Mouse (Mus musculus) stomach, embryonic 14.5 days (tissue): ENCODE results near the gene Sema3b. TPM values are rescaled to one million over a fixed set of nuclear protein-coding genes. Genes with fewer than 3 reads are reported as not detected.

Experiments
- ATAC-seq: fragments of 200-750 bp; cut with Nextera tagmentation; 2 replicates; pipeline ENCODE4 v1.8.0; 2017; ENCODE audit warnings: low read depth, moderate TSS enrichment; ENCODE audit not compliant: insufficient number of reproducible peaks, insufficient read depth, low FRiP score
- H3K27ac ChIP-seq: fragments of 300-500 bp; sonication (generic); 2 replicates; pipeline ENCODE4 v1.5.1; 2014; ENCODE audit warnings: mild to moderate bottlenecking, low read length, moderate library complexity, mixed read lengths
- H3K27me3 ChIP-seq: fragments of 300-500 bp; sonication (generic); 2 replicates; pipeline ENCODE4 v1.6.1; 2014; ENCODE audit warnings: low read length, control low read depth, mixed read lengths; ENCODE audit not compliant: control insufficient read depth, insufficient read depth
- H3K36me3 ChIP-seq: fragments of 300-500 bp; sonication (generic); 2 replicates; pipeline ENCODE4 v1.6.1; 2014; ENCODE audit warnings: mild to moderate bottlenecking, control low read depth, low read length, moderate library complexity, mixed read lengths; ENCODE audit not compliant: control insufficient read depth, insufficient read depth
- H3K4me1 ChIP-seq: fragments of 300-500 bp; sonication (generic); 2 replicates; pipeline ENCODE4 v1.6.1; 2014; ENCODE audit warnings: low read length, control low read depth, mixed read lengths; ENCODE audit not compliant: control insufficient read depth, insufficient read depth
- H3K4me2 ChIP-seq: fragments of 300-500 bp; sonication (generic); replicated peaks from 2 replicates; pipeline ENCODE4 v1.6.1; 2014; ENCODE audit warnings: low read depth, low read length, control low read depth
- H3K4me3 ChIP-seq: fragments of 300-500 bp; sonication (generic); 2 replicates; pipeline ENCODE4 v1.5.1; 2014; ENCODE audit warnings: low read depth, low read length, control low read depth
- H3K9ac ChIP-seq: fragments of 300-500 bp; sonication (generic); replicated peaks from 2 replicates; pipeline ENCODE4 v1.6.1; 2014; ENCODE audit warnings: low read depth, mild to moderate bottlenecking, control low read depth, low read length, moderate library complexity, mixed read lengths
- H3K9me3 ChIP-seq: fragments of 300-500 bp; sonication (generic); 2 replicates; pipeline ENCODE4 v1.6.1; 2016; ENCODE audit warnings: low read depth, low read length, control low read depth; ENCODE audit not compliant: control insufficient read depth
- WGBS: fragments of 180-500 bp; shearing (Covaris S2); extraction: QIAGEN DNeasy Blood & Tissue Kit; methylation state at CpG from one replicate; pipeline ENCODE4 v1.1.7; 2014; 5-methylcytosine and 5-hydroxymethylcytosine counted together
- polyA plus RNA-seq: library from polyadenylated mRNA; unstranded; fragments of >200 nt; fragmentation: Nextera tagmentation; extraction: Ambion mirVana; gene quantifications from 2 replicates; pipeline ENCODE4 v1.2.1, GENCODE M21; 2014

Sema3b gene
- polyA plus RNA-seq, 1 experiment from 2014 or later: 6.1 TPM

GRCm38 (mm10) chr9:107556346-107556745, 52.7 kb downstream of the Sema3b start:
- Histone ChIP-seq H3K4me2 (peak overlapping the region; percentile 95), H3K27ac (0 out of 2 replicates have a peak overlapping the region, but pooled peaks have one; percentile 15), H3K9ac (no peak overlapping the region), H3K36me3 (peaks cover 44% of the 10 kb centered on the region), H3K4me1 (peaks cover 37% of the 10 kb centered on the region), H3K9me3 (no peaks in the 10 kb centered on the region), H3K4me3 (peak overlapping the region; percentile 74; the same call in 1 of the 2 replicates), H3K27me3 (no peaks in the 10 kb centered on the region)
- no peak for ATAC-seq
- 70% methylated on average over 3 of the region's 3 CpGs for WGBS

DNA sequence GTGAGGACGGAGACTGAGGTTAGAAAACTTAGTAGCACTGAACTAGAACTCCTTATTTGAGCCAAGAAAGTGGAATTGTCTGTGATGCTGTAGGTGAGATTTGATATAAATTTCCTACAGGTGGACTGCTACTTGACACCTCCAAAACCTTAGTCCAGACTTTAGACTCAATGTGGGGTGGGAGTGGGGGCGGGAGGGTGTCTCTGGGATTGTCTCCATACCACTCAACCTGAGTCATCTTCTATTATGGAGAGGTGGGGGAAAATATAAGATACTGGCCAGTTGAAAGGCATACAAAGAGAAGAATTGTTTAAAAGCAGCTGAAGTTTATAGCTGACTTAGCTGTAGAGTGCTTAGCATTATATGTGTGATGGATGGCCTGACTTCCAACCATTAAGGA, 53.3 kb downstream of the Sema3b start:
- 25% methylated on average over 2 of the region's 2 CpGs for WGBS
- H3K4me1 ChIP-seq: peaks cover 43% of the 10 kb centered on the region
- no peaks in the 10 kb centered on the region for H3K9me3 ChIP-seq
- H3K36me3 ChIP-seq: peaks cover 38% of the 10 kb centered on the region
- peak overlapping the region; percentile 95 for H3K4me2 ChIP-seq
- peak overlapping the region; percentile 97 for H3K27ac ChIP-seq
- H3K9ac ChIP-seq: peak overlapping the region; percentile 85
- no peaks in the 10 kb centered on the region for H3K27me3 ChIP-seq
- H3K4me3 ChIP-seq: peak overlapping the region; percentile 74
- no peak for ATAC-seq

DNA sequence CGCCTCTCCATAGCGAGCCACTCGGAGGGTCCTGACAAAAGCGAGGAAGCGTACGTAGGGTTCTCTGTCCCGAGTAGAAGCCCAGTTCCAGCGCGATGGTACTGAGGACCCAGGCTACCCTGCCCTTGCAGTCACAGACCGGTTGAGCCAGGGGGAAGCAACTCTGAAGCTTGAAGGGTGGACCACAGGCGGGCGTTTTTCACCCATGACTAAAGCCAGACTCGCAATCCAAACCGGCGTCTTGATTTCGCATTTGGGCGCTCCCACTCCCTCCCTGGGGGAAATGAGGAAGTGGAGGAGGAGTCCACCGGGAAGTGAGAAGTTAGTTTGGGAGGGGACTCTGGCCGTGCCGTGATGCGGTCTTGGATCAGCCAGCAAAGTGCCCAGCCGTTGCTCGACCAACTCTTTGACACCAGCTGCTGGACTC, 54.0 kb downstream of the Sema3b start:
- Histone ChIP-seq H3K9ac (peak overlapping the region; percentile 85), H3K27me3 (no peaks in the 10 kb centered on the region), H3K4me3 (peak overlapping the region; percentile 74), H3K36me3 (peaks cover 31% of the 10 kb centered on the region), H3K4me2 (peak overlapping the region; percentile 95), H3K9me3 (no peaks in the 10 kb centered on the region), H3K4me1 (peaks cover 46% of the 10 kb centered on the region), H3K27ac (peak overlapping the region; percentile 97)
- ATAC-seq: no peak
- under 1% methylated on average over 23 of the region's 23 CpGs for WGBS

GRCm38 (mm10) chr9:107554319-107554825, 54.7 kb downstream of the Sema3b start:
- Histone ChIP-seq H3K36me3 (peaks cover 25% of the 10 kb centered on the region), H3K9ac (peak overlapping the region; percentile 85), H3K4me3 (peak overlapping the region; percentile 74), H3K27me3 (no peaks in the 10 kb centered on the region), H3K9me3 (no peaks in the 10 kb centered on the region), H3K27ac (peak overlapping the region; percentile 97), H3K4me1 (peaks cover 46% of the 10 kb centered on the region), H3K4me2 (peak overlapping the region; percentile 95)
- WGBS: under 1% methylated on average over 53 of the region's 53 CpGs
- ATAC-seq: peak; percentile 91

- WGBS: 5% methylated on average over 37 of the region's 37 CpGs
- Histone ChIP-seq H3K27ac (peak overlapping the region; percentile 78), H3K4me3 (peak overlapping the region; percentile 74), H3K9ac (peak overlapping the region; percentile 41; the same call in 1 of the 2 replicates), H3K36me3 (peaks cover 18% of the 10 kb centered on the region), H3K9me3 (no peaks in the 10 kb centered on the region), H3K4me2 (peak overlapping the region; percentile 95), H3K27me3 (no peaks in the 10 kb centered on the region), H3K4me1 (peaks cover 46% of the 10 kb centered on the region)
- no peak; the same call in 1 of the 2 replicates for ATAC-seq
Observed at GRCm38 (mm10) chr9:107553541-107554318, 55.3 kb downstream of the Sema3b start.

GRCm38 (mm10) chr9:107552690-107553393, 56.2 kb downstream of the Sema3b start:
- H3K4me3 ChIP-seq: peak overlapping the region; percentile 74

DNA sequence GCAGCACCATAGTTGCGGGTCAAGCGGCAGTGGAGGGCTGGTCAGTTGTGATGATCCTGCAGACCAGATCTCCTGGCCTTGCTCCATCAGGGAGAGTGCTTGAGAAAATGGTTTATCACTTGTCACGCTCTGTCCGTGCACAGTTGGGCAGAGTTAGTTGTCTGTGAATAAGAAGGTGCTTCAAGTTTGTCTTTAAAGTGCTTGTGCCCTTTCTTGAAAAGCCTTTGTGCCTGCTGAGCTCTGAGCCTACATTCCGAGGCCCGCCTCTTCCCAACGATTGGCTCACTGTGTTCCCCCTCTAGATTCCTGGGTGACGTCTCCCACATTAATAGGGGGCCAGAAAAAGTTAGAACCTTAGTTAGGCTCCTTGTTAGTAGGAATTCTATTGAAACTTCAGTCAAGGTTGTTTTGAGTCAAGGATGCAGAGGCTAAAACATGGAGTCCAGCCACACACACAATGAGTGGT, 57.1 kb downstream of the Sema3b start:
- Histone ChIP-seq H3K36me3 (peaks cover under 1% of the 10 kb centered on the region; the same call in 1 of the 2 replicates), H3K27ac (peak overlapping the region; percentile 40), H3K9ac (peak overlapping the region; percentile 60), H3K4me3 (peak overlapping the region; percentile 74), H3K9me3 (no peaks in the 10 kb centered on the region), H3K27me3 (no peaks in the 10 kb centered on the region), H3K4me1 (peaks cover 50% of the 10 kb centered on the region), H3K4me2 (peak overlapping the region; percentile 95)
- 9% methylated on average over 8 of the region's 8 CpGs for WGBS
- ATAC-seq: no peak

More at GRCm38 (mm10) chr9:107552690-107553393, 56.2 kb downstream of the Sema3b start:
- 75% methylated on average over 5 of the region's 5 CpGs for WGBS
- H3K27me3 ChIP-seq: no peaks in the 10 kb centered on the region
- ATAC-seq: no peak
- H3K4me2 ChIP-seq: peak overlapping the region; percentile 95
- no peaks in the 10 kb centered on the region for H3K9me3 ChIP-seq
- H3K9ac ChIP-seq: no peak overlapping the region
- peaks cover 10% of the 10 kb centered on the region for H3K36me3 ChIP-seq
- no peak overlapping the region for H3K27ac ChIP-seq
- H3K4me1 ChIP-seq: peaks cover 46% of the 10 kb centered on the region
